Comparison of ENCODE assay signal across 8 mouse cellular contexts in the genomic region with DNA sequence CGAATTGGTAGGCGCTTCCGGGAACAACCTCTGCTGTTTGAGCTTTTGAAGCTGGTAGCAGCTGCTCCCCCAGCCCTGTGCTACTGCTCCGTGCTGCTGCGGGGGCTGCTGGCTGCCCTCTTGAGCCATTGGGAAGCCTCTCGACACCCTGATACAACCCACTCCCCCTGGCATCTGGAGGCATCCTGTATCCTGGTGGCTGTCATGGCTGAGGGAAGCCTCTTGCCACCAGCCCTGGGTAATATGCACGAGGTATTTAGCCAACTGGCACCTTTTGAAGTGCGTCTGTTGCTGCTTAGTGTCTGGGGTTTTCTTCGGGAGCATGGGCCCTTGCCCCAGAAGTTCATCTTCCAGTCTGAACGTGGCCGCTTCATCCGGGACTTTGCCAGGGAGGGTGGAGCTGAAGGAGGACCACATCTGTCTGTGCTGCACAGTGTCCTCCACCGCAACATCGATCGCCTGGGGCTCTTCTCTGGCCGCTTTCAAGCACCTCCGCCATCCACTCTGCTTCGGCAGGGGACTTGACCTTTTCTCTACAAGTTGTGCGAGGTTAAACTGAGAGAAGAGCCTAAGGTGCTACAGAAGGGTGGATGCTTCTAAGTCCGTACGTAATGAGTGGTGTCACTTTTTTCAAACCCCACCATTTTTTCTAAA. TPM values are rescaled to one million over a fixed set of nuclear protein-coding genes. Genes with fewer than 3 reads are reported as not detected.
A peak's percentile ranks its signal among the peaks of the same experiment; 100 is the strongest.
DNase-seq lines count a peak whose midpoint lies in the region; ATAC-seq and TF ChIP-seq lines count a peak whose summit lies in the region.
"Not testable (repeated sequence)": the region's sequence is repeated elsewhere in the genome, so short reads cannot be mapped to it uniquely, and the experiment has no call there.
"Had no signal": no experiment of that assay in that cellular context is flagged by ENCODE, and none has a peak within 500 bp of the region (broad histone marks: within the 10 kb centered on the region; RNA-seq: fewer than 3 reads in every experiment).

No protein-coding gene starts in this region.

- H3K4me3 ChIP-seq in embryonic facial prominence, embryonic 11.5 days (ENCODE audit: low read depth, low read length) = peak overlapping the region; percentile 80
- peak overlapping the region; percentile 83 for H3K4me3 ChIP-seq in heart, adult 2 months
- H3K4me3 ChIP-seq in intestine, embryonic 15.5 days (replicated peaks) = peak overlapping the region; percentile 87
- H3K4me3 ChIP-seq in limb, embryonic 12.5 days (replicated peaks) = peak overlapping the region; percentile 65
- peak overlapping the region; percentile 100 for H3K4me3 ChIP-seq in megakaryocyte, embryonic 14.5 days (replicated peaks)

- H3K4me1 ChIP-seq in embryonic facial prominence, embryonic 11.5 days (ENCODE audit: control insufficient read depth, insufficient read depth, low read length); heart, adult 2 months (ENCODE audit: control insufficient read depth, insufficient read depth, low read length): not testable (repeated sequence)
- peaks cover 22% of the 10 kb centered on the region for H3K4me1 ChIP-seq in intestine, embryonic 15.5 days (replicated peaks)
- peaks cover 32% of the 10 kb centered on the region for H3K4me1 ChIP-seq in limb, embryonic 12.5 days (replicated peaks)
- H3K4me1 ChIP-seq in megakaryocyte, embryonic 14.5 days = peaks cover 81% of the 10 kb centered on the region

- 0 out of 2 replicates have a peak, but pooled peaks have one; percentile 6 for TF ChIP-seq EP300 in heart, adult 2 months (IDR thresholded peaks at IDR 0.05; ENCODE audit: insufficient read depth, low read depth, low read length)

- not testable (repeated sequence) for H3K79me2 ChIP-seq in heart, adult 2 months (replicated peaks; ENCODE audit: control insufficient read depth, insufficient read depth, low read length)

- not testable (repeated sequence) for TF ChIP-seq POLR2A in heart, adult 2 months (IDR thresholded peaks at IDR 0.05; ENCODE audit: insufficient read depth, low read depth, low read length)

- H3K4me2 ChIP-seq in embryonic facial prominence, embryonic 11.5 days (ENCODE audit: low read depth, low read length) = peak overlapping the region; percentile 44
- peak overlapping the region; percentile 64 for H3K4me2 ChIP-seq in intestine, embryonic 15.5 days (replicated peaks)
- peak overlapping the region; percentile 80 for H3K4me2 ChIP-seq in limb, embryonic 12.5 days

- peak; percentile 19 for ATAC-seq in embryonic facial prominence, embryonic 11.5 days (replicated peaks; ENCODE audit: insufficient number of reproducible peaks, low FRiP score, low TSS enrichment, low read depth)
- peak; percentile 60 for ATAC-seq in intestine, embryonic 15.5 days
- peak; percentile 44 for ATAC-seq in limb, embryonic 12.5 days (ENCODE audit: insufficient number of reproducible peaks, insufficient read depth, low FRiP score, low TSS enrichment, low read depth)

- not testable (repeated sequence) for TF ChIP-seq CTCF in heart, adult 2 months (IDR thresholded peaks at IDR 0.05)

- not testable (repeated sequence) for H3K36me3 ChIP-seq in embryonic facial prominence, embryonic 11.5 days (replicated peaks; ENCODE audit: control insufficient read depth, insufficient read depth, low read depth, low read length); heart, adult 2 months (ENCODE audit: control insufficient read depth, insufficient read depth, low read length)
- peaks cover 12% of the 10 kb centered on the region; the same call in 1 of the 2 replicates for H3K36me3 ChIP-seq in intestine, embryonic 15.5 days
- peaks cover 44% of the 10 kb centered on the region for H3K36me3 ChIP-seq in limb, embryonic 12.5 days
- H3K36me3 ChIP-seq in megakaryocyte, embryonic 14.5 days (replicated peaks; ENCODE audit: low read length) = peaks cover 47% of the 10 kb centered on the region

- 22% methylated on average over 21 of the region's 21 CpGs for whole genome bisulfite sequencing in embryonic facial prominence, embryonic 11.5 days
- 10% methylated on average over 21 of the region's 21 CpGs for WGBS in heart, adult 2 months
- 20% methylated on average over 21 of the region's 21 CpGs for WGBS in intestine, embryonic 15.5 days
- WGBS in limb, embryonic 12.5 days = 23% methylated on average over 21 of the region's 21 CpGs

- not testable (repeated sequence) for H3K9me3 ChIP-seq in embryonic facial prominence, embryonic 11.5 days (replicated peaks; ENCODE audit: control insufficient read depth, low read length); intestine, embryonic 15.5 days; limb, embryonic 12.5 days; megakaryocyte, embryonic 14.5 days

- intact Hi-C loops in heart, adult 2 months (cut with DNase I) = loop anchor here (5.0 kb wide), 2 partner anchors 55 to 75 kb away; a partner anchor contains a TSS

- H3K27ac ChIP-seq in embryonic facial prominence, embryonic 11.5 days (replicated peaks; ENCODE audit: low read depth, low read length) = peak overlapping the region; percentile 56; the same call in 1 of the 2 replicates
- peak overlapping the region; percentile 95 for H3K27ac ChIP-seq in heart, adult 2 months
- H3K27ac ChIP-seq in intestine, embryonic 15.5 days = peak overlapping the region; percentile 91
- peak overlapping the region; percentile 88 for H3K27ac ChIP-seq in limb, embryonic 12.5 days

- not testable (repeated sequence) for H3K27me3 ChIP-seq in embryonic facial prominence, embryonic 11.5 days (ENCODE audit: control insufficient read depth, insufficient read depth, low read length); heart, adult 2 months (ENCODE audit: control insufficient read depth, insufficient read depth, low read length); intestine, embryonic 15.5 days (replicated peaks); limb, embryonic 12.5 days; megakaryocyte, embryonic 14.5 days (replicated peaks)

- peak overlapping the region; percentile 46 for H3K9ac ChIP-seq in embryonic facial prominence, embryonic 11.5 days (replicated peaks; ENCODE audit: low read length)
- H3K9ac ChIP-seq in heart, adult 2 months (ENCODE audit: low read depth, low read length) = peak overlapping the region; percentile 15
- H3K9ac ChIP-seq in intestine, embryonic 15.5 days = peak overlapping the region; percentile 53
- peak overlapping the region; percentile 63 for H3K9ac ChIP-seq in limb, embryonic 12.5 days (replicated peaks)

- DNase-seq in adrenal gland, postnatal 14 days = peak; percentile 84
- DNase-seq in embryonic facial prominence, embryonic 11.5 days (ENCODE audit: low spot score) = peak; percentile 47
- peak; percentile 47 to 62 for DNase-seq in heart, adult 2 months
- peak; percentile 69 for DNase-seq in retina, postnatal 1 day

RNA-seq across cellular contexts. Expression of a gene that starts 0.5 kb away (rescaled TPM):
- 162 and 164 TPM in 2 replicates for total RNA-seq in adrenal gland, postnatal 14 days (2021)
- polyA plus RNA-seq in embryonic facial prominence, embryonic 11.5 days (2014; fragmentation: Nextera tagmentation; extraction: Ambion mirVana) = 97.4 and 114 TPM in 2 replicates
- 10 to 100 TPM; 50.3 to 52.5 TPM for total RNA-seq in heart, adult 2 months (2021)
- 54.5 and 90.0 TPM in 2 replicates for polyA plus RNA-seq in heart, adult 2 months (2012; rRNA removed)
- polyA plus RNA-seq in intestine, embryonic 15.5 days (2015; fragmentation: Nextera tagmentation; extraction: Ambion mirVana) = 92.6 and 93.3 TPM in 2 replicates
- 116 and 117 TPM in 2 replicates for polyA plus RNA-seq in limb, embryonic 12.5 days (2016; fragmentation: Nextera tagmentation; extraction: Ambion mirVana)
- polyA plus RNA-seq in megakaryocyte, embryonic 14.5 days (2012; ENCODE audit: insufficient read depth, low replicate concordance) = 4.0 and 25.1 TPM in 2 replicates

RNA-seq across cellular contexts. Expression of a gene that starts 4.5 kb away (rescaled TPM):
- 22.5 and 23.1 TPM in 2 replicates for total RNA-seq in adrenal gland, postnatal 14 days (2021)
- 30.5 and 34.6 TPM in 2 replicates for polyA plus RNA-seq in embryonic facial prominence, embryonic 11.5 days (2014; fragmentation: Nextera tagmentation; extraction: Ambion mirVana)
- 10 to 100 TPM; 10.6 to 12.6 TPM for total RNA-seq in heart, adult 2 months (2021)
- polyA plus RNA-seq in heart, adult 2 months (2012; rRNA removed) = 10.8 and 13.5 TPM in 2 replicates
- polyA plus RNA-seq in intestine, embryonic 15.5 days (2015; fragmentation: Nextera tagmentation; extraction: Ambion mirVana) = 40.0 and 41.5 TPM in 2 replicates
- 48.9 and 51.3 TPM in 2 replicates for polyA plus RNA-seq in limb, embryonic 12.5 days (2016; fragmentation: Nextera tagmentation; extraction: Ambion mirVana)
- 22.4 and 29.0 TPM in 2 replicates for polyA plus RNA-seq in megakaryocyte, embryonic 14.5 days (2012; ENCODE audit: insufficient read depth, low replicate concordance)

RNA-seq across cellular contexts. Expression of a gene that starts 8.6 kb away (rescaled TPM):
- total RNA-seq in adrenal gland, postnatal 14 days (2021) = 6.0 TPM in 1 of 2 replicates, not detected in the other
- 0.34 TPM in 1 of 2 replicates, not detected in the other for polyA plus RNA-seq in embryonic facial prominence, embryonic 11.5 days (2014; fragmentation: Nextera tagmentation; extraction: Ambion mirVana)
- total RNA-seq in heart, adult 2 months (2021) = 1 to 10 TPM in 1 of 2 experiments, under 1 TPM in 1; 0.57 to 3.2 TPM
- 1.2 and 1.3 TPM in 2 replicates for polyA plus RNA-seq in heart, adult 2 months (2012; rRNA removed)
- not detected in 2 replicates for polyA plus RNA-seq in intestine, embryonic 15.5 days (2015; fragmentation: Nextera tagmentation; extraction: Ambion mirVana)
- not detected in 2 replicates for polyA plus RNA-seq in limb, embryonic 12.5 days (2016; fragmentation: Nextera tagmentation; extraction: Ambion mirVana)
- 12.5 TPM in 1 of 2 replicates, not detected in the other for polyA plus RNA-seq in megakaryocyte, embryonic 14.5 days (2012; ENCODE audit: insufficient read depth, low replicate concordance)

RNA-seq across cellular contexts. Expression of a gene that starts 8.7 kb away (rescaled TPM):
- total RNA-seq in adrenal gland, postnatal 14 days (2021) = 42.4 and 46.2 TPM in 2 replicates
- polyA plus RNA-seq in embryonic facial prominence, embryonic 11.5 days (2014; fragmentation: Nextera tagmentation; extraction: Ambion mirVana) = 111 and 126 TPM in 2 replicates
- 10 to 100 TPM; 15.6 to 21.0 TPM for total RNA-seq in heart, adult 2 months (2021)
- 10.1 and 10.5 TPM in 2 replicates for polyA plus RNA-seq in heart, adult 2 months (2012; rRNA removed)
- polyA plus RNA-seq in intestine, embryonic 15.5 days (2015; fragmentation: Nextera tagmentation; extraction: Ambion mirVana) = 86.5 and 95.2 TPM in 2 replicates
- 112 and 114 TPM in 2 replicates for polyA plus RNA-seq in limb, embryonic 12.5 days (2016; fragmentation: Nextera tagmentation; extraction: Ambion mirVana)
- polyA plus RNA-seq in megakaryocyte, embryonic 14.5 days (2012; ENCODE audit: insufficient read depth, low replicate concordance) = 10.2 and 72.7 TPM in 2 replicates

RNA-seq across cellular contexts. Expression of a gene that starts 13.6 kb away (rescaled TPM):
- total RNA-seq in adrenal gland, postnatal 14 days (2021) = not detected in 2 replicates
- polyA plus RNA-seq in embryonic facial prominence, embryonic 11.5 days (2014; fragmentation: Nextera tagmentation; extraction: Ambion mirVana) = not detected in 2 replicates
- total RNA-seq in heart, adult 2 months (2021) = not detected
- polyA plus RNA-seq in heart, adult 2 months (2012; rRNA removed) = not detected in 2 replicates
- polyA plus RNA-seq in intestine, embryonic 15.5 days (2015; fragmentation: Nextera tagmentation; extraction: Ambion mirVana) = not detected in 2 replicates
- polyA plus RNA-seq in limb, embryonic 12.5 days (2016; fragmentation: Nextera tagmentation; extraction: Ambion mirVana) = not detected in 2 replicates
- not detected in 2 replicates for polyA plus RNA-seq in megakaryocyte, embryonic 14.5 days (2012; ENCODE audit: insufficient read depth, low replicate concordance)
- total RNA-seq: layer of hippocampus, adult 8-10 months had no signal

Comparison
In these comparisons a context has a peak if more than half of its experiments do, and no peak if none do; other contexts are left out.
1. Peak in every context shown above with its lines: DNase-seq, ATAC-seq, H3K4me3 ChIP-seq and H3K27ac ChIP-seq.